Mouse (Mus musculus) adipocyte (in vitro differentiated cells): Measurements from ENCODE around the gene Cox4i2.
A peak's percentile ranks its signal among the peaks of the same experiment; 100 is the strongest.

Experiments
- DNase-seq: peaks from one replicate; pipeline ENCODE4 v3.0.0-alpha.2; 2016; ENCODE audit warnings: low spot score

Cox4i2 gene

GRCm38 (mm10) chr2:152753944-152754711 is at the start of gene Cox4i2:
Cox4i2 (plus strand) TSS chr2:152754173.
- no peak for DNase-seq

DNA sequence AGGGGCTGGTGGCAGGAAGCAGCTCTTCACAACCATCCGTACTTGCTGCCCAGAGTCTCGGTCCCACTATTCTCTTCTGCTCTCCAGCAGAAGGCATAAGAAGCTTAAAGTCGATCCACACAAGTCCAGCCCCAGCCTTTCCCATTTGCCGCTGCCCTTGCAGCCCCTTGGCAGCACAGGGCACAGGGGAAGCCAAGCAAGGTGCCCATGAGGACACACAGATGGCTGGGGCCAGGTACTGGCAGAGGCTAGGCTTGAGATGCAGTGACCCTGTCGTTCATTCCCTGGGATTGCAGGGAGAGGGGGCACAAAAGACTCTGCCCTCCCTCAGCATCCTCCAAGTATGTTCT is 49.7 kb upstream of the Cox4i2 start:
- no peak for DNase-seq

GRCm38 (mm10) chr2:152704811-152705370 is 49.1 kb upstream of the Cox4i2 start:
- no peak for DNase-seq

DNA sequence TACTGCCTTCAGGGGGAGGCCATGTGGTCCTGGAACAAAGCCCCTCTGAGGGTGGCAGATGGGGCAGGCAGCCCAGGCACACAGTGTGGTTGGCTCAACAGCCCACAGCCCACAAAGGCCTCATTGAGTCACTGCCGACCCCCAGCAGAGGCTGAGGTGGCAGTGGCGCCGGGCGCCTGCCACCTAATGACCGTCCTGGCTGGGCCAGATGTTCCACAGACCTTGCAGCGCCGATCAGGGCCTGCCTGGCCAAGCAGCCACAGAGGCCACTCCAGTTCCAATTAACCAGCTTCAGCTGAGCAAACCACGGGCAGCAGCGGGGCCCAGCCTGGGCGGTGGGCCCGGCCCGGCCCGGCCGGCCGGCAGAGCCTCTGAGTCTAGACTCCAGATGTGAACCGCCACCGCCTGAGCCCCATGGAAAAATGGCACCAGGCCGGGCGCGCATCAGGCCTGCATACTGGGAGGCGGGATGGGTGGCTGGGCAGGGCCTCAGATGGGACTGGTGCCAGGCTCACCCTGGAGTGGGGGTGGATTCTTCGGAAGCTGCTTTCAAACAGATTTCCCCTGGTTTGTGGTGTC is 47.9 kb upstream of the Cox4i2 start:
- peak; percentile 85 for DNase-seq

- DNase-seq: peak; percentile 31
These were observed 46.8 kb upstream of the Cox4i2 start for GRCm38 (mm10) chr2:152707186-152707585.

DNA sequence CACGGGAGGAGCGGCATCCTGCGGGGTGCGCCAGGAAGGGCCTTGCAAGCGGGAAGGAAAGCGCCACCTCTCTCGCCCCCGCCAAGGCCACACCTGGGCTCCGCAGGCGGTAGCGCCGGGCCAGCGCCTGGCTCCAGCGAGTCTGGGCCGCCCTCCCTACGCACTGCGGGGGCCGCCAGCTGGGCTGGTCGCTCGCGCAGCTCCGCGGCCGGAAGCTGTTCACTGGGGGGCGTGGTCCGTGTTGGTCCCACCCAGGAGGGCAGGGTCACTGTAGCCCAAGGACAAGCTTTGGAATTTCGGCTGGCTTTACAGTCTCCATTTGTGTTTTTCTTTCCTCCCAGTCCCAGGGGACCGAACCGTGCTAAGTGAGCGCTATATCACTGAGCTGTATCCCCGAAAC is 46.3 kb upstream of the Cox4i2 start:
- peak; percentile 73 for DNase-seq

DNA sequence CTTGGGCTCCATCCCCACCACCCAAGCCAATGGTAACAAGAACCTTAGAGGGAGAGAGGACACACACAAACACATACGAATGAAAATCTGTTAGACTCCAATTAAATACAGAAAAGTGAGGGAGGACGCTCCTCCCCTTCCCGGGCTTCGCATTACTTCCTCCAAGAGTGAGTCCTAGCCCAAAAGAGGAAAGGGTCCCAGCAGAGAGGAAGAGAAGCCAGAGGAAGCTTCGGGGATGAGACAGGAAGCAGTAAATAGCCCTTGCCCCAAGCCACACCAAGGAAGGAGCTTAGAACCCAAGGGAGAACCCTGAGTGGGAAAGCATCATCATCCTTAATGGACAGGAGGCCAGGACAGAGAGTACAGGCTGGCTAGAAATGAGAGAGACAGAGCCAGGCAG is 44.9 kb upstream of the Cox4i2 start:
- no peak for DNase-seq

DNA sequence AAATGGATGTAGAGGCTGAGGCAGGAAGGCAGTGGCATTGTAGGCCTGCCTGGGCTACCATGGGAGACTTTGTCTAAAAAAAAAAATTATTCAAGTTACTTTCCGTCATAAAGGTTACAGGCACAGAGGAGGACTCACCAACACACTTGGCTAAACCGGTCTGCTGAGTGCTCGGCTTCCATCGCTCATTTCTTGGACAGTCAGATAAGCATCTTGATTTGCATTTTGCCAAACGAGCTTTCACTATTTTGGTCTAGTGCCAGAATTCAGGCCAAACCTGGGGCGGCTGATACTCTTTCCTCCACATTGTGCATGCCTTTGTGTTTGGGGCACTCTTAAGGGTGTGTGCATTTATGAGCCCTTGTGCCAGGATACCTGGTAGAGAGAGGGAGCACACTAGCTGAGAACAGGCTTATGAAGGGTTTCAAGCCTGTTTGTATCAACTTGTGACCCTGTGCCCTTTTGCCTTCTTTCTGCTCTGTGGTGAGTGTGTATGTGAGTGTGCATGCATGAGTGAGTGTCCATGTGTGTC is 37.7 kb upstream of the Cox4i2 start:
- DNase-seq: peak; percentile 43

GRCm38 (mm10) chr2:152717652-152718051 is 36.3 kb upstream of the Cox4i2 start:
- no peak for DNase-seq

GRCm38 (mm10) chr2:152718076-152718475 is 35.9 kb upstream of the Cox4i2 start:
- no peak for DNase-seq

DNA sequence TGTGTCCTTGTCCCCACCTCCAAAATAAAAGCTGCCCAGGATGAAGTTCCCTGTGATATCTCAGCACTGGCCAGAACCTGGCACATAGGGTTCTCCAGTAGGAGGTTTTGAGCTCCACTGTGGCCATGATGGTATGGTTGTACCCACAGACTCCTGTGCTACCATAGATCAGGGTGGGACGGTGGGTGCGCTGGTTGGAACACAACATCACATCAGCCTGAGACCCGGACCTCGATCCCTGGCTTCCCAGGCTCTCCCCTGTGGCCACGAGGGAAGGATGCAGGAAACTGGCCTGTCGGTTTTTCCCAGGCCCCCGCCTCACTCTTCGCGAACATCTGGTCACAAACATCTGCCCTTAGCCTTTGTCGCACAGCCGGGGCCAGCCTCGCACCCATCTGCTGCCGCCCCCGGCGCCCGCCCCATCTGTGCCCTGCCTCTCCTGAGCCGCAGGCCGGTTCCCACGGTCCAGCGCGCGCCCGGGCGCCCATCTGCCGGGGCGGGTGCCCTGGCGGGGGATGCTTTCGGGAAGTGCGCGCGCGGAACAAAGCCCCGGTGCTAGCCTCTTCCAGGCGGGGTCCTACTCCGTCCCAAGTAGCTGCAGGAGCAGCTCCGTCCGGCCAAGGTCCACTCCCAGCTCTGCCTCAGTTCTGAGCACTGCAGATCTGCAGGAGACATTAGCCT is 30.2 kb upstream of the Cox4i2 start:
- DNase-seq: no peak

GRCm38 (mm10) chr2:152724332-152724723 is 29.6 kb upstream of the Cox4i2 start:
- DNase-seq: no peak

- DNase-seq: no peak
These were observed 28.7 kb upstream of the Cox4i2 start for GRCm38 (mm10) chr2:152725178-152725750.

DNA sequence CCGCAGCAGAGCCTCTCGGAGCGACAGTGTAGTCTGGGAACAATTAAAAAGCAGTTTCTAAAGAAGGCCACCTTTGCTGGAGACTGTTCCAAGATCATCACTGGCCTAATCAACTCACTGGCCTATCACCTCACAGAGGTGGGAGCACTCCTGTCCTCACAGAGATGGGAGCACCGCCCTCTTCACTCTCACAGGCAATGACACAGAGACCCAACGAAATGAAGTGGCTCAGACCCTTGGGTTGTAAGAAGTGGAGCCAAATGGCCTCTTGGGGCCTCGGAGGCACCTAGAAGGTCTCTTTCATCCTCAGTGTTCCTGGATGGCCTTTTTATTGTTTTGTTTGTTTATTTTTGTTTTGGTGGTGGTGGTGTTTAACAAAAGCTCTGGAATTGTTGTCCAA is 27.8 kb upstream of the Cox4i2 start:
- no peak for DNase-seq

- no peak for DNase-seq
These were observed 27.1 kb upstream of the Cox4i2 start for GRCm38 (mm10) chr2:152726751-152727335.

DNA sequence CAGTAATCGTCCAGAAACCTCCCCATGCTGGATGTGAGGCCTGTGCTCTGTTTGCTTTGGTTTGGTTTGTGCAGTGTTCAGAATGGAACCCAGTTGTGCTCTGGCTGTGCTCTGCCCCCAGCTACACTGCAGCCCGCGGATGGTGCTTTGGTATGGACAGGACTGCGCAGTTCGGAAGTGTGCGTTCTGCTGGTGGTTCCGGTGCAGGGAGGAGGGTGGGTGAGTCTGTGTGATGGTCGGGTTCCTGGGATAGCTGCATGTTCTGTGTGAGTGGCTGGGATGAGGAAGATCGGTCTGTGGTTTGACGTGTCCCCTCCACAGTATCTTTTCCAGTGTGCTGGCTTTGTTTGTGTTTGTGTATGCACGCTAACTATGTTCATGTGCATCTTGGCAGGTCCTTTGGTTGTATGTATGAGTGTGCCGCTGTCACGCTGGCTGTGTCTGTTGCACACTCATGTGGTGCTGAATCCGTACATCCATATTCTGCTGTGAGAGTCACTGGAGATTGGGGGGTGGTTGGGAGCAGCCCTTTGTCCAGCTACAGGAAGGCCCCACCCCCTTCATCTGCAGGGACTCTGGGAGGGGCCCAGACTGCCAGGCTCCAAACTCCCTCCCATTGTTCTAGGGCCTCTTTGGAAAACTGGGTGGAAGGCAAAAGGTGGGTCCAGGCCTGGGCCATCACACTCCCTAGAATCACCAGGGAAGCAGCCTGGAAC is 26.0 kb upstream of the Cox4i2 start:
- peak; percentile 29 for DNase-seq

- DNase-seq: no peak
These were observed 25.4 kb upstream of the Cox4i2 start for GRCm38 (mm10) chr2:152728594-152728993.

- no peak for DNase-seq
These were observed 24.8 kb upstream of the Cox4i2 start for GRCm38 (mm10) chr2:152729013-152729635.

DNA sequence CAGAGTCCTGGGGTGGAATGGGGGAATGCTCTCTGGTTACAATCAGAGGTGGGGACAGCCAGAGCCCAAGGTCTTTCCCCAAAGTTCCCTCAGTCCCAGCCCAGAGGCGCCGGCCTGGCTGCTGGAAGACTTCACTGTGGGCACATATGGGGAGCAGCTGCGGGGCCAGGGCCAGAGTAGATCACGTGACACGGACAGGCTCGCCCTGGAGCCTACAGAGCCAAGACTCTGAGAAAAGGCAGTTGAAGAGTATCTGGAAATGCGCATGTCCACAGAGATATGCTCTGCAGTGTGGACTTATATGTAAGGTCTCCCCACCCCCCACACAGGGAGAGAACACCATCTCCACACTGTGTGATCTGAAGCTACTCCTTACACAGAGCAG is 24.3 kb upstream of the Cox4i2 start:
- DNase-seq: peak; percentile 90

DNA sequence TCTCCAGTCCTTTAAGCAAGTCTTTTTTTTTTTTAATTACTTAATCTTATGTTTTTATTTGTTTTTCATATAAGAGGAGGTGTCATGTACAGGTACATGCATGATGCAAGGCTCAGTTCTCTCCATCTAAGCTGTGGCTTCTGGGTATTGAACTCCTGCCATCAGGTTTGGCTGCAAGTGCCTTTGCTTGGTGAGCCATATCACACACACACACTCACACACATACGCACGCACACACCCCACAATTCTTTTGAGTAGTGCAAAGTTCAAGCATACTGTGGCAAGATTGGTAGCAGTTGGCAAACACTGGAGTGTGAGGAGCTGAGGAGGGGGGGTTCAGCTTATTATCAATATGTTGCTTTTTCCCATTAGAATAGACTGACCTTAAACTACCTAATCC is 20.8 kb upstream of the Cox4i2 start:
- no peak for DNase-seq

GRCm38 (mm10) chr2:152734501-152734900 is 19.5 kb upstream of the Cox4i2 start:
- no peak for DNase-seq
